Mouse (Mus musculus) lung, postnatal 14 days (tissue): ENCODE data around the gene Vcam1.

Experiments used
- DNase-seq: peaks from one replicate; pipeline ENCODE4 v3.0.0; 2021

Gene Vcam1

GRCm38 (mm10) chr3:116080939-116081676 lies 48.4 kb downstream of the Vcam1 start:
- no peak for DNase-seq

- DNase-seq, result no peak
Observed at GRCm38 (mm10) chr3:116080166-116080788, 49.2 kb downstream of the Vcam1 start.

GRCm38 (mm10) chr3:116078490-116078889 lies 51.0 kb downstream of the Vcam1 start:
- no peak for DNase-seq

GRCm38 (mm10) chr3:116076739-116077138 lies 52.7 kb downstream of the Vcam1 start:
- no peak for DNase-seq

GRCm38 (mm10) chr3:116072584-116072983 lies 56.9 kb downstream of the Vcam1 start:
- no peak for DNase-seq

GRCm38 (mm10) chr3:116062141-116062540 lies 67.3 kb downstream of the Vcam1 start:
- no peak for DNase-seq

- no peak for DNase-seq
Observed at GRCm38 (mm10) chr3:116060320-116060719, 69.2 kb downstream of the Vcam1 start.
